Mouse (Mus musculus) megakaryocyte, embryonic 14.5 days (primary cell): ENCODE data around the gene Adgrb3.

Experiments
- FLI1 ChIP-seq: IDR thresholded peaks from 2 replicates; pipeline ENCODE4 v1.6.1; 2012; ENCODE audit warnings: low read length, inconsistent platforms, mixed read lengths
- GATA1 ChIP-seq: IDR thresholded peaks from 3 replicates; pipeline ENCODE4 v1.6.1; 2012; ENCODE audit warnings: mixed read lengths, low read length, inconsistent platforms, borderline replicate concordance

DNA sequence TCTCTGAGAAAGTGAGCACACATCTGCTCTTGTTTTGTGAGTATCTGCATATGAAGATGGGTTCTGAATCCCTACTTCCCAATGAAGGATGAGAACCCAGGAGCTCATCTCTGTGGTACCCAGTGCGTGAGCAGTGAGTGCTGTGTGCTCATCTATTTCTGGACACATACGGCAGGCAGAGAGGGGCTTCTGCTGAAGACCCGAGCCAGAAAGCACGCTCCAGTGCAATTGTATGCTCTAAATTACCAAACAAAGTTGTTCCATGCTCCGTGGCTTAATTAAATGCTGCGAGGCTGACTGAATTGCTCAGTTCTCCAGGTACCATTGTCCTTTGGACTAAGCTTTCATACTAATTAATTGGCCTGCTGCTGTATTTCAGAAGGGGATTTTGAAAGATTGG is 648.9 kb downstream of the Adgrb3 start:
- TF ChIP-seq FLI1 (no peak), GATA1 (no peak)
